Mouse (Mus musculus) G1E (cell line): Measurements from ENCODE around the gene Itfg2.

Experiments
- CTCF ChIP-seq: IDR thresholded peaks from 2 replicates; pipeline ENCODE4 v1.5.1; 2012; ENCODE audit warnings: low read depth, low read length, inconsistent platforms, mixed read lengths
- POLR2AphosphoS5 ChIP-seq: IDR thresholded peaks from 2 replicates; pipeline ENCODE4 v1.6.1; 2012; ENCODE audit warnings: low read depth, low read length, inconsistent platforms; ENCODE audit not compliant: insufficient replicate concordance

- TF ChIP-seq CTCF, result no peak
- no peak for TF ChIP-seq POLR2AphosphoS5
Observed at GRCm38 (mm10) chr6:128466043-128466442, 41.3 kb upstream of the Itfg2 start.
